Mouse (Mus musculus) heart, adult 2 months (tissue): ENCODE results near the gene Rab3d.

ENCODE experiments used
- CTCF ChIP-seq: fragments of 200-600 bp; IDR thresholded peaks from 2 replicates; pipeline ENCODE4 v1.8.1; 2022; ENCODE audit warnings: antibody characterized with exemption, mild to moderate bottlenecking, moderate library complexity
- EP300 ChIP-seq: fragments of 200-500 bp; IDR thresholded peaks from 2 replicates; pipeline ENCODE4 v1.6.1; 2011; ENCODE audit warnings: low read depth, low read length, control low read depth; ENCODE audit not compliant: insufficient read depth

GRCm38 (mm10) chr9:21857501-21857900, 60.5 kb downstream of the Rab3d start:
- TF ChIP-seq CTCF = no peak
- no peak for TF ChIP-seq EP300
